Mouse (Mus musculus) embryonic facial prominence, embryonic 13.5 days (tissue): ENCODE measurements around the gene F8. TPM values are rescaled to one million over a fixed set of nuclear protein-coding genes. Genes with fewer than 3 reads are reported as not detected.

Experiments used
- ATAC-seq: fragments of 200-750 bp; cut with Nextera tagmentation; 2 replicates; pipeline ENCODE4 v1.8.0; 2017; ENCODE audit warnings: low read depth; ENCODE audit not compliant: insufficient number of reproducible peaks, insufficient read depth, low FRiP score, low TSS enrichment
- H3K27ac ChIP-seq: fragments of 300-500 bp; sonication (generic); 2 replicates; pipeline ENCODE4 v1.5.1; 2015; ENCODE audit warnings: moderate library complexity, mild to moderate bottlenecking, inconsistent platforms
- H3K27me3 ChIP-seq: fragments of 300-500 bp; sonication (generic); 2 replicates; pipeline ENCODE4 v1.6.1; 2015; ENCODE audit warnings: mild to moderate bottlenecking, inconsistent platforms
- H3K36me3 ChIP-seq: fragments of 300-500 bp; sonication (generic); 2 replicates; pipeline ENCODE4 v1.6.1; 2015; ENCODE audit warnings: mild to moderate bottlenecking, inconsistent platforms
- H3K4me1 ChIP-seq: fragments of 300-500 bp; sonication (generic); 2 replicates; pipeline ENCODE4 v1.6.1; 2015; ENCODE audit warnings: inconsistent platforms
- H3K4me2 ChIP-seq: fragments of 300-500 bp; sonication (generic); 2 replicates; pipeline ENCODE4 v1.6.1; 2015; ENCODE audit warnings: moderate library complexity, mild to moderate bottlenecking, inconsistent platforms
- H3K4me3 ChIP-seq: fragments of 300-500 bp; sonication (generic); 2 replicates; pipeline ENCODE4 v1.5.1; 2015; ENCODE audit warnings: mild to moderate bottlenecking, inconsistent platforms
- H3K9ac ChIP-seq: fragments of 300-500 bp; sonication (generic); 2 replicates; pipeline ENCODE4 v1.6.1; 2015; ENCODE audit warnings: mild to moderate bottlenecking, inconsistent platforms
- H3K9me3 ChIP-seq: fragments of 300-500 bp; sonication (generic); 2 replicates; pipeline ENCODE4 v1.6.1; 2016; ENCODE audit warnings: inconsistent platforms
- WGBS: fragments of 180-500 bp; shearing (Covaris S2); methylation state at CpG from one replicate; pipeline ENCODE4 v1.1.7; 2015; ENCODE audit warnings: mixed read lengths; 5-methylcytosine and 5-hydroxymethylcytosine counted together
- polyA plus RNA-seq: library from polyadenylated mRNA; unstranded; fragments of >200 nt; fragmentation: Nextera tagmentation; extraction: Ambion mirVana; gene quantifications from 2 replicates; pipeline ENCODE4 v1.2.1, GENCODE M21; 2015

F8 gene
- 2.0 and 2.5 TPM in 2 replicates for polyA plus RNA-seq

- peak; percentile 87 for ATAC-seq
- Histone ChIP-seq H3K36me3 (no peaks in the 10 kb centered on the region), H3K9me3 (no peaks in the 10 kb centered on the region), H3K27me3 (no peaks in the 10 kb centered on the region), H3K4me2 (peak within 1 kb of the TSS; percentile 53), H3K4me1 (no peaks in the 10 kb centered on the region), H3K27ac (peak within 1 kb of the TSS; percentile 39; the same call in 1 of the 2 replicates), H3K9ac (peak within 1 kb of the TSS; percentile 78), H3K4me3 (peak within 1 kb of the TSS; percentile 52)
- 22% methylated on average over 24 of the region's 25 CpGs for WGBS
Observed at GRCm38 (mm10) chrX:75382195-75382771, at the start of gene F8, which contains the start of gene Fundc2. F8 (minus strand) TSS chrX:75382615. Fundc2 (plus strand) TSS chrX:75382399.

- Histone ChIP-seq H3K27ac (peak within 1 kb of the TSS; percentile 86), H3K9me3 (no peaks in the 10 kb centered on the region), H3K4me1 (no peaks in the 10 kb centered on the region), H3K9ac (peak within 1 kb of the TSS; percentile 72), H3K4me3 (peak within 1 kb of the TSS; percentile 52), H3K27me3 (no peaks in the 10 kb centered on the region; the same call in 1 of the 2 replicates), H3K4me2 (peak within 1 kb of the TSS; percentile 58), H3K36me3 (no peaks in the 10 kb centered on the region)
- peak; percentile 100 for ATAC-seq
- 23% methylated on average over 52 of the region's 52 CpGs for WGBS
Observed at GRCm38 (mm10) chrX:75415936-75416785, 33.7 kb upstream of the F8 start, which contains the start of the genes Cmc4, Mtcp1 and Brcc3. Cmc4 (minus strand) TSS chrX:75416584. Mtcp1 (minus strand) TSS chrX:75416588. Brcc3 (plus strand) TSS chrX:75416628.

GRCm38 (mm10) chrX:75409711-75410110 lies 27.3 kb upstream of the F8 start:
- no peak overlapping the region for H3K4me2 ChIP-seq
- no peak overlapping the region for H3K4me3 ChIP-seq
- H3K9me3 ChIP-seq, result no peaks in the 10 kb centered on the region
- ATAC-seq, result no peak
- 98% methylated on average over 1 of the region's 1 CpGs for WGBS
- no peak overlapping the region for H3K9ac ChIP-seq
- H3K4me1 ChIP-seq, result no peaks in the 10 kb centered on the region
- no peaks in the 10 kb centered on the region for H3K36me3 ChIP-seq
- no peaks in the 10 kb centered on the region for H3K27me3 ChIP-seq
- no peak overlapping the region for H3K27ac ChIP-seq

- Histone ChIP-seq H3K27ac (no peak overlapping the region), H3K36me3 (0 out of 2 replicates have a peak, but pooled peaks cover 4% of the 10 kb centered on the region), H3K4me3 (no peak overlapping the region), H3K4me1 (no peaks in the 10 kb centered on the region), H3K9me3 (no peaks in the 10 kb centered on the region), H3K4me2 (no peak overlapping the region), H3K27me3 (no peaks in the 10 kb centered on the region), H3K9ac (no peak overlapping the region)
- no peak for ATAC-seq
Observed at GRCm38 (mm10) chrX:75403350-75403749, 20.9 kb upstream of the F8 start.

- Histone ChIP-seq H3K36me3 (0 out of 2 replicates have a peak, but pooled peaks cover 4% of the 10 kb centered on the region), H3K27me3 (no peaks in the 10 kb centered on the region), H3K4me3 (no peak overlapping the region), H3K9me3 (no peaks in the 10 kb centered on the region), H3K4me1 (no peaks in the 10 kb centered on the region), H3K9ac (no peak overlapping the region), H3K4me2 (no peak overlapping the region), H3K27ac (no peak overlapping the region)
- WGBS, result 81% methylated on average over 2 of the region's 2 CpGs
- ATAC-seq, result no peak
Observed at GRCm38 (mm10) chrX:75402668-75403067, 20.3 kb upstream of the F8 start.

GRCm38 (mm10) chrX:75399471-75399870 lies 17.1 kb upstream of the F8 start:
- H3K27ac ChIP-seq, result no peak overlapping the region
- H3K9ac ChIP-seq, result no peak overlapping the region
- H3K27me3 ChIP-seq, result no peaks in the 10 kb centered on the region
- H3K4me3 ChIP-seq, result no peak overlapping the region
- 87% methylated on average over 1 of the region's 1 CpGs for WGBS
- H3K4me1 ChIP-seq, result no peaks in the 10 kb centered on the region
- no peak overlapping the region for H3K4me2 ChIP-seq
- ATAC-seq, result no peak
- 0 out of 2 replicates have a peak, but pooled peaks cover 7% of the 10 kb centered on the region for H3K36me3 ChIP-seq
- H3K9me3 ChIP-seq, result no peaks in the 10 kb centered on the region

GRCm38 (mm10) chrX:75381699-75382098 lies 716 bp downstream of the F8 start:
- peak overlapping the region; percentile 53 for H3K4me2 ChIP-seq
- H3K27ac ChIP-seq, result no peak overlapping the region

GRCm38 (mm10) chrX:75381176-75381575 lies 1.2 kb downstream of the F8 start:
- no peak overlapping the region for H3K4me2 ChIP-seq
- no peak overlapping the region for H3K9ac ChIP-seq
- H3K36me3 ChIP-seq, result no peaks in the 10 kb centered on the region
- ATAC-seq, result no peak
- H3K4me1 ChIP-seq, result no peaks in the 10 kb centered on the region
- H3K27ac ChIP-seq, result no peak overlapping the region
- no peaks in the 10 kb centered on the region for H3K9me3 ChIP-seq
- H3K4me3 ChIP-seq, result no peak overlapping the region
- 81% methylated on average over 1 of the region's 1 CpGs for WGBS
- H3K27me3 ChIP-seq, result no peaks in the 10 kb centered on the region

More at GRCm38 (mm10) chrX:75381699-75382098, 716 bp downstream of the F8 start:
- Histone ChIP-seq H3K4me1 (no peaks in the 10 kb centered on the region), H3K9ac (no peak overlapping the region), H3K27me3 (no peaks in the 10 kb centered on the region), H3K36me3 (no peaks in the 10 kb centered on the region), H3K9me3 (no peaks in the 10 kb centered on the region), H3K4me3 (peak overlapping the region; percentile 52)
- ATAC-seq, result no peak
- WGBS, result 70% methylated on average over 5 of the region's 5 CpGs

- H3K36me3 ChIP-seq, result no peaks in the 10 kb centered on the region
- H3K4me2 ChIP-seq, result no peak overlapping the region
- H3K27ac ChIP-seq, result no peak overlapping the region
- ATAC-seq, result no peak
- no peak overlapping the region for H3K9ac ChIP-seq
- H3K27me3 ChIP-seq, result no peaks in the 10 kb centered on the region
- no peak overlapping the region for H3K4me3 ChIP-seq
- H3K9me3 ChIP-seq, result no peaks in the 10 kb centered on the region
- no peaks in the 10 kb centered on the region for H3K4me1 ChIP-seq
Observed at GRCm38 (mm10) chrX:75376815-75377214, 5.6 kb downstream of the F8 start.

GRCm38 (mm10) chrX:75372666-75373425 lies 9.6 kb downstream of the F8 start:
- ATAC-seq, result no peak
- H3K27me3 ChIP-seq, result no peaks in the 10 kb centered on the region
- H3K27ac ChIP-seq, result no peak overlapping the region
- no peaks in the 10 kb centered on the region for H3K9me3 ChIP-seq
- no peak overlapping the region for H3K4me2 ChIP-seq
- no peak overlapping the region for H3K4me3 ChIP-seq
- no peaks in the 10 kb centered on the region for H3K4me1 ChIP-seq
- no peak overlapping the region for H3K9ac ChIP-seq
- no peaks in the 10 kb centered on the region for H3K36me3 ChIP-seq
- 68% methylated on average over 2 of the region's 2 CpGs for WGBS

GRCm38 (mm10) chrX:75370197-75370596 lies 12.2 kb downstream of the F8 start:
- no peaks in the 10 kb centered on the region for H3K27me3 ChIP-seq
- no peak overlapping the region for H3K27ac ChIP-seq
- H3K9me3 ChIP-seq, result no peaks in the 10 kb centered on the region
- H3K4me1 ChIP-seq, result no peaks in the 10 kb centered on the region
- no peak overlapping the region for H3K4me3 ChIP-seq
- H3K9ac ChIP-seq, result no peak overlapping the region
- H3K4me2 ChIP-seq, result no peak overlapping the region
- H3K36me3 ChIP-seq, result no peaks in the 10 kb centered on the region
- no peak for ATAC-seq
